Mouse (Mus musculus) cortical plate, adult 2 months (tissue): Measurements from ENCODE around the gene Neo1. TPM values are rescaled to one million over a fixed set of nuclear protein-coding genes. Genes with fewer than 3 reads are reported as not detected.

Experiments used
- H3K27ac ChIP-seq: fragments of 200-500 bp; 2 replicates; pipeline ENCODE4 v1.5.1; 2012; ENCODE audit warnings: low read length, control low read depth, inconsistent platforms; ENCODE audit not compliant: insufficient read depth
- H3K4me1 ChIP-seq: fragments of 200-500 bp; 2 replicates; pipeline ENCODE4 v1.6.1; 2011; ENCODE audit warnings: low read length; ENCODE audit not compliant: control insufficient read depth, insufficient read depth
- H3K4me3 ChIP-seq: fragments of 200-500 bp; 2 replicates; pipeline ENCODE4 v1.5.1; 2011; ENCODE audit warnings: mild to moderate bottlenecking, low read length, control low read depth; ENCODE audit not compliant: insufficient read depth
- CTCF ChIP-seq: fragments of 200-500 bp; IDR thresholded peaks from 2 replicates; pipeline ENCODE4 v1.5.1; 2011; ENCODE audit warnings: mild to moderate bottlenecking, control low read depth, low read length; ENCODE audit not compliant: insufficient read depth; ENCODE audit errors: extremely low read depth
- POLR2A ChIP-seq: fragments of 200-500 bp; IDR thresholded peaks from 2 replicates; pipeline ENCODE4 v1.6.1; 2011; ENCODE audit warnings: mild to moderate bottlenecking, low read length, control low read depth; ENCODE audit not compliant: insufficient read depth; ENCODE audit errors: extremely low read depth
- polyA plus RNA-seq: library from polyadenylated mRNA; depleted of rRNA; stranded (reverse); fragments of >200 nt; gene quantifications from 2 replicates; pipeline ENCODE4 v1.2.3, GENCODE M21; 2012

Gene Neo1
- polyA plus RNA-seq, 1 experiment, result 40.2 TPM

- Histone ChIP-seq H3K4me1 (no peaks in the 10 kb centered on the region), H3K27ac (no peak overlapping the region), H3K4me3 (no peak overlapping the region)
- TF ChIP-seq POLR2A, result no peak
- TF ChIP-seq CTCF, result no peak
Observed at GRCm38 (mm10) chr9:59059158-59059557, 22.9 kb upstream of the Neo1 start.

- Histone ChIP-seq H3K4me3 (no peak overlapping the region), H3K4me1 (no peaks in the 10 kb centered on the region), H3K27ac (no peak overlapping the region)
- TF ChIP-seq CTCF, result no peak
- no peak for TF ChIP-seq POLR2A
Observed at GRCm38 (mm10) chr9:59058060-59058459, 21.8 kb upstream of the Neo1 start.

GRCm38 (mm10) chr9:59056281-59056680, 20.0 kb upstream of the Neo1 start:
- TF ChIP-seq POLR2A (no peak), CTCF (no peak)
- Histone ChIP-seq H3K4me1 (no peaks in the 10 kb centered on the region), H3K4me3 (no peak overlapping the region), H3K27ac (no peak overlapping the region)

- no peaks in the 10 kb centered on the region; the same call in 1 of the 2 replicates for H3K4me1 ChIP-seq
- H3K27ac ChIP-seq, result no peak overlapping the region
- TF ChIP-seq CTCF (no peak), POLR2A (no peak)
- no peak overlapping the region for H3K4me3 ChIP-seq
Observed at GRCm38 (mm10) chr9:59041805-59042204, 5.6 kb upstream of the Neo1 start.

GRCm38 (mm10) chr9:59036732-59037341, 596 bp upstream of the Neo1 start:
- TF ChIP-seq POLR2A (peak; percentile 47; the same call in 1 of the 2 replicates), CTCF (no peak)
- Histone ChIP-seq H3K4me1 (peaks cover 5% of the 10 kb centered on the region), H3K27ac (peak overlapping the region; percentile 98), H3K4me3 (peak overlapping the region; percentile 63)

GRCm38 (mm10) chr9:59035342-59036158, 691 bp downstream of the Neo1 start:
- peak overlapping the region; percentile 94 for H3K27ac ChIP-seq
- peak overlapping the region; percentile 63 for H3K4me3 ChIP-seq
- peaks cover 5% of the 10 kb centered on the region for H3K4me1 ChIP-seq
- TF ChIP-seq POLR2A, result no peak
- TF ChIP-seq CTCF, result no peak

GRCm38 (mm10) chr9:59034836-59035235, 1.4 kb downstream of the Neo1 start:
- TF ChIP-seq CTCF (no peak), POLR2A (no peak)
- no peak overlapping the region for H3K27ac ChIP-seq
- peak overlapping the region; percentile 63 for H3K4me3 ChIP-seq

GRCm38 (mm10) chr9:59033492-59033891, 2.7 kb downstream of the Neo1 start:
- H3K4me1 ChIP-seq, result peaks cover 5% of the 10 kb centered on the region
- H3K27ac ChIP-seq, result no peak overlapping the region
- 0 out of 2 replicates have a peak overlapping the region, but pooled peaks have one; percentile 9 for H3K4me3 ChIP-seq
- TF ChIP-seq POLR2A (no peak), CTCF (no peak)

More at GRCm38 (mm10) chr9:59034836-59035235, 1.4 kb downstream of the Neo1 start:
- peaks cover 5% of the 10 kb centered on the region for H3K4me1 ChIP-seq

- no peak for TF ChIP-seq CTCF
- no peak for TF ChIP-seq POLR2A
- no peak overlapping the region for H3K4me3 ChIP-seq
- no peak overlapping the region for H3K27ac ChIP-seq
- no peaks in the 10 kb centered on the region for H3K4me1 ChIP-seq
Observed at GRCm38 (mm10) chr9:59024245-59024844, 11.9 kb downstream of the Neo1 start.
